Mouse (Mus musculus): ENCODE data around the gene Dlx3. TPM values are rescaled to one million over a fixed set of nuclear protein-coding genes. Genes with fewer than 3 reads are reported as not detected.
A peak's percentile ranks its signal among the peaks of the same experiment; 100 is the strongest.

Gene Dlx3
- polyA plus RNA-seq, 1 experiment from 2014 or later, result 0.41 TPM

DNA sequence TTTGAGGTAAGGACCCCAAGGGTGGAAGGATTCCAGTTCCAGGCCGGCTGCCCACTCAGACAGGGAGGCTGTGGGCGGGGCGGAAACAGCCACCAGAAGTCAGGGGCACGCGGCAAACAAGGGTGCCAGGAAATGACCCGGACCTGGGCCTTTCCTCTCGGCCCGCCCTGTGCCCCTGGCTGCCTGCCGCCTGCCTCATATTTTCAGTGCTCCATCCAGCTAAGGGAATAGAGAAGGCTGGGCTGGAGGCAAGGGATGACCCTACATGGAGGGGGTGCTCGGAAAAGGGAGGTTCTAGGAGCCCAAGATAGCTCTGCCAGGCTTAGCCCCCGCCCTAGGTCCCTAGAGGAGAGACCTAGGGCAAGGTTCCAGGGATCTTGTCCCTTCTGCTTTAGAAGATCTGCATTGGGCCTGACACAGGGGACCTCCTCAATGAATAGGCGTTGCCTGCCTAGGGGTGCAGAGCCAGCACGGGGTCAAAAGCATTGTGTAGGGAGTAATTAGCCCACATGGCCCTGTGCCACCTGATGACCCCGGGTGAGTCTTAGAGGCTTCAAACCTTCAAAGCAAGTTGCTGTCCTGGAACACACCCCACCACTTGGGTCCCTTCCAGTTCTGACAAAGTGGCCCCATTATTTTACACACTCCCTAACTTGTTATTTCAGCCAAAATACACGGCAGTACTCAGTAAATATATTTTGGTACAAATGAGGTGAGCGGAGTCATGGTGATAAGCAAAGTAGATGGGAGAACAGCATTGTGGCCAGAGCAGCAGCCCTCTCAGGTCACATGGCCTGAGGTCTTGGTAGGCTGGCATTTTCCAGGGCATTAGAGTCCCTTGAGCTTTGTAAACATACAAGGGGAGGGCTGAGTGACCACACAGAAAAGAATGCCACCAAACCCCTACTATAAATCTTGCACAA is 30.8 kb upstream of the Dlx3 start:
- 0 out of 2 replicates have a peak, but pooled peaks have one; percentile 16 for ATAC-seq (ENCODE audit: insufficient number of reproducible peaks, low FRiP score)
- H3K27me3 ChIP-seq (replicated peaks), result no peaks in the 10 kb centered on the region
- H3K4me3 ChIP-seq, result no peak overlapping the region
- no peak overlapping the region for H3K9ac ChIP-seq
- H3K4me2 ChIP-seq, result no peak overlapping the region; the same call in 1 of the 2 replicates
- H3K36me3 ChIP-seq, result no peaks in the 10 kb centered on the region
- H3K4me1 ChIP-seq (replicated peaks), result peaks cover 45% of the 10 kb centered on the region
- WGBS, result 63% methylated on average over 16 of the region's 16 CpGs
- no peak overlapping the region for H3K27ac ChIP-seq (ENCODE audit: poor library complexity, severe bottlenecking)
- H3K9me3 ChIP-seq (replicated peaks), result no peaks in the 10 kb centered on the region

DNA sequence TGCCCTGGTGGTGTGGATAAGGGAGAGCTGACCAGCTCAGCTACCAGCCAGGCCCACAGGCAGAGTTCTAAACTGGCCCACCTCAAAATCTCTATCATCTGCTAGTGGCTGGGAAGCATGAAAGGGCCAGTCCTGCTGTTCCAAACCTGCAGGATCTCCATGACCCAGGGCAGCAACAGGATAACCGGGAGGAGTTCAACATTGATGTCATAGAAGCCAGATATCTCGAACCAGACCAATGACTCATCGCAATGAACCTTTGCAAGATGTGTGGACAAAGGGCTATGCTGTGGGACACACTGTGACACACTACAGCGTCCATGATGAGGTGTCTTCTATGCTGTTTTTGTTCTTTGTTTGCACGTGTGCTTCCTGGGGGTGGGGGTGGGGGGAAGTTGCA is 26.8 kb upstream of the Dlx3 start:
- H3K9me3 ChIP-seq (replicated peaks), result peaks cover 4% of the 10 kb centered on the region; the same call in 1 of the 2 replicates
- WGBS, result 45% methylated on average over 5 of the region's 5 CpGs
- H3K4me3 ChIP-seq, result no peak overlapping the region
- no peaks in the 10 kb centered on the region for H3K36me3 ChIP-seq
- H3K27ac ChIP-seq (ENCODE audit: poor library complexity, severe bottlenecking), result no peak overlapping the region
- H3K27me3 ChIP-seq (replicated peaks), result no peaks in the 10 kb centered on the region
- H3K9ac ChIP-seq, result no peak overlapping the region
- no peak for ATAC-seq (ENCODE audit: insufficient number of reproducible peaks, low FRiP score)
- H3K4me2 ChIP-seq, result no peak overlapping the region
- H3K4me1 ChIP-seq (replicated peaks), result peaks cover 36% of the 10 kb centered on the region

DNA sequence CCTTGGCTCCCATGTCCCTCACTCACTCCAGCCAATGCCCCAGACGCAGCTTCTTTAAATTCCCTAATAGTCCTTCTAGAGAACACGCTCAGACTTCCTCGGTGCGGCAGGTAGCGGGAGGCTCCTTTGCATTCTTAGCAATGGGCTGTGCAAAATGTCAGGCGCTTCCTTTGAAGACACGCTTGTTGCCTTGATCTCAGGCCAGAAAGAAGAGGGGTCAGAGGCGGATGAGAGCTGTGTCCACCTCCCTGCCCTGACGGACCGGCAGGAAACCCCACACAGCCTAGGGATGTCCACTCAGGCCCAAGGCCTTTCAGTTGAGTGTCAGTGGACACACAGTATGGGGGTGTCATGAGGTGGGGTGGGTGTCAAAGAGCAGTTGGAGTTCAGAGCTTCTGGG is 24.3 kb upstream of the Dlx3 start:
- no peak for ATAC-seq (ENCODE audit: insufficient number of reproducible peaks, low FRiP score)
- H3K9ac ChIP-seq, result no peak overlapping the region
- H3K36me3 ChIP-seq, result no peaks in the 10 kb centered on the region
- H3K27me3 ChIP-seq (replicated peaks), result peaks cover 4% of the 10 kb centered on the region; the same call in 1 of the 2 replicates
- H3K4me1 ChIP-seq (replicated peaks), result peaks cover 27% of the 10 kb centered on the region
- H3K27ac ChIP-seq (ENCODE audit: poor library complexity, severe bottlenecking), result no peak overlapping the region
- H3K9me3 ChIP-seq (replicated peaks), result peaks cover 4% of the 10 kb centered on the region; the same call in 1 of the 2 replicates
- 79% methylated on average over 10 of the region's 10 CpGs for WGBS
- H3K4me3 ChIP-seq, result no peak overlapping the region
- H3K4me2 ChIP-seq, result no peak overlapping the region

DNA sequence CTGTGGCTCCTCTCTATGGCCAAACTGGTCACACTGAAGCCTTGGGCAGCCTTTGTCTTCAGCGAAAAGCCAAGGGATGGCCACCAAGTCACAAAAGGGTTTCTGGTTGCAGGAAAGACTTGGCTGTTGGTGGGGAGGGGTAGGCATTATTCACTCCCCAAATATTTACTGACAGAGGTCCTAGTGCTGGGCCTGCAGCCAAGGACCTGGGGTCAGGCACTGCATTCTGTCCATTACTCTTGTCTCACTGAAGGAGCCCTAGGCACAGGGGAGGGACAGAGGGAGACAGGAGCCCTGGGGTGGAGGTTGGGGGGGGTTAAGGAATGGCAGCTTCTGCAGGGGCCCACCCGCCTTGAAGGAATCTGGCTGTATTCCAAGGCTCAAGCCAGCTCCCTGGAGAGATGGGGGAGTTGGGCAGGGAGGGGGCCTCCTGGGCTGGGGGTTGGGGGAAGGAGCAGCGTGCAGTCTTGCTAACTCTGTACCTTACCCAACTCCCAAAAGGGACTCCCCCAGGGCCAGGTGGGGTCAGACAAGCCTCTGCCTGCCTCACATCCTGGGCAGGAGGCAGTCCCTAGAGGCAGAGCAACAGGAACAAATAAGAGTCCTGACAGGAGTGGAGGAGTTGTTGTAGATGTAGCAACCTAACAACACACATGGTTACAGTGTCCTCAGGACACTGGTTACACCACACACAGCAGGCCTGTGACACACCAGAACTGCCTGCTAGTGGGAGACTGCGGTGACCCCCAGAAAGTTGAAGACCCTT is 23.1 kb upstream of the Dlx3 start:
- peaks cover 4% of the 10 kb centered on the region; the same call in 1 of the 2 replicates for H3K27me3 ChIP-seq (replicated peaks)
- no peak overlapping the region for H3K4me3 ChIP-seq
- ATAC-seq (ENCODE audit: insufficient number of reproducible peaks, low FRiP score), result peak; percentile 60
- no peak overlapping the region for H3K9ac ChIP-seq
- 49% methylated on average over 4 of the region's 4 CpGs for WGBS
- no peak overlapping the region for H3K4me2 ChIP-seq
- peak overlapping the region; percentile 42; the same call in 1 of the 2 replicates for H3K27ac ChIP-seq (ENCODE audit: poor library complexity, severe bottlenecking)
- H3K36me3 ChIP-seq, result no peaks in the 10 kb centered on the region
- H3K9me3 ChIP-seq (replicated peaks), result peaks cover 4% of the 10 kb centered on the region; the same call in 1 of the 2 replicates
- H3K4me1 ChIP-seq (replicated peaks), result peaks cover 27% of the 10 kb centered on the region

DNA sequence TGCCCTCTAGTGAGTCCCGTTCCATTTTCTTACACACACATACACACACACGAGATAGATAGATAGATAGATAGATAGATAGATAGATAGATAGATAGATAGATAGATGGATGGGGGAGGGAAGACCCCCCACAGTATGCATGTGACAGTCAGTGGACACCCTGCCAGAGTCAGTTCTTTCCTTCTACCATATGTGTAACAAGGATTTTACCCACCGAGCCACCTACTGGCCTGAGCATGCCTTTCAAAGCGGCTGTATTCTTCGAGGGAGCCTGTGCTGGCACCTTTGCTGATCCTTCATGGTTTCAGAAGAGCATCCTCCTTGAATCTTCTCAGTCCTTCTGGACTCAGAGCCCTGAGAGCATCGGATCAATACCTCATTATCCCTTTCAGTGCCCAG is 22.0 kb upstream of the Dlx3 start:
- Histone ChIP-seq H3K9me3 (replicated peaks) (peaks cover 4% of the 10 kb centered on the region; the same call in 1 of the 2 replicates), H3K36me3 (no peaks in the 10 kb centered on the region), H3K27me3 (replicated peaks) (peaks cover 4% of the 10 kb centered on the region; the same call in 1 of the 2 replicates), H3K27ac (ENCODE audit: poor library complexity, severe bottlenecking) (no peak overlapping the region), H3K4me1 (replicated peaks) (peaks cover 25% of the 10 kb centered on the region), H3K9ac (no peak overlapping the region), H3K4me3 (no peak overlapping the region), H3K4me2 (no peak overlapping the region)
- no peak for ATAC-seq (ENCODE audit: insufficient number of reproducible peaks, low FRiP score)
- 68% methylated on average over 6 of the region's 6 CpGs for WGBS

DNA sequence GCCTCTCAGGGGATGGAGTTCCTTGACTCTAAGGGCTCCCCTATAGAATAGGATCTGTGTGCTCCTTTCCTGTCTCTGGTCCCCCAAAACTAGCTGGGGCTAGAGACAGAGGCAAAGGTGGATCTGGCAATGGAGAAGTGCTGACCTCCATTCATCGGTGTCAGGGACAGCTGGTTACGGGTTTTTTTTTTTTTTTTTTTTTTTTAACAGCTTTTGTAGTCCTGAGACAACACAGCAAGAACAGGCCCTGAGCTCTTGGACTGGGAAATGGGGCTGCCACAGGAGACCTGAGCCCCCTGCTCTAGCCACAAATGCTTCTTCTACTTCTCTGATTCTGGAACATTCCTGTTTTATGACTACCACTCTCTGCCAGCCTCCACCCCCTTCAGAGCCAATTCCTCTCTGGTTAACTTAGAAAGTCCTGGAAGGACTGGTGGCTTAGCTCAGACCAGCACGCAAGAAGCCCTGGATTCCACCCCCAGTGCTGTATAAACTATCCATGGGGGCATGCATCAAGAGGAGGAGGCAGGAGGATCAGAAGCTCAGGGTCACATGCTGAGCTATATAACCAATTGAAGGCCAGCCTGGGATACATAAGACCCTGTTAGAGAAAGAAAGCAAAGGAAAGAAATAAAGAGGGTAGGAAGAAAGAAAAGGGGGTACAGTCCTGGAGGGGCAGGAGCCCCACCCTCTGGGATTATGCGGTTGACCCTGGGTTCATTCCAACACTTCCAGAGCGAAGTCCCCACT is 21.4 kb upstream of the Dlx3 start:
- no peak overlapping the region for H3K27ac ChIP-seq (ENCODE audit: poor library complexity, severe bottlenecking)
- peaks cover 22% of the 10 kb centered on the region for H3K4me1 ChIP-seq (replicated peaks)
- H3K9me3 ChIP-seq (replicated peaks), result peaks cover 7% of the 10 kb centered on the region; the same call in 1 of the 2 replicates
- ATAC-seq (ENCODE audit: insufficient number of reproducible peaks, low FRiP score), result no peak
- H3K9ac ChIP-seq, result no peak overlapping the region
- no peaks in the 10 kb centered on the region for H3K36me3 ChIP-seq
- H3K4me3 ChIP-seq, result no peak overlapping the region
- no peak overlapping the region for H3K4me2 ChIP-seq
- WGBS, result 78% methylated on average over 5 of the region's 5 CpGs
- peaks cover 4% of the 10 kb centered on the region; the same call in 1 of the 2 replicates for H3K27me3 ChIP-seq (replicated peaks)

DNA sequence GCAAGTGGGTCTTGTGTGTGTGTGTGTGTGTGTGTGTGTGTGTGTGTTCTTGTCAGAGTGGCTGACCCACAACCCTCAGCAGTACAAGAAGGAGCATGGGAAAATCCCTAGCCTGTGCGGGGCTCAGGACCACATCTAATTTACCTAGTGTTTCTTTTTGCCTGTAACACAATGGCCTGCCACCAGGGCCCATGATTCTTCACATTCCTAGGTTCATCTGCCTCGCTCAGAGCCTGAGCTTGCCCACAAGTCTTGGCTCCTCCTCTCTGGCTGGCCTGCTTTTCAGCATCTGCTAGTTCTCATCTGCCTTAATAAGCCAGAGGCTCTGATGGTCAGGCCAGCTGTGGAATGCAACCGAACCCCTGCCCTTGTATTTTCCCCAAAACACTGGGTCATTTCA is 19.5 kb upstream of the Dlx3 start:
- H3K4me3 ChIP-seq, result no peak overlapping the region
- no peak overlapping the region for H3K27ac ChIP-seq (ENCODE audit: poor library complexity, severe bottlenecking)
- WGBS, result 48% methylated on average over 3 of the region's 3 CpGs
- no peak overlapping the region for H3K4me2 ChIP-seq
- no peaks in the 10 kb centered on the region for H3K36me3 ChIP-seq
- H3K9ac ChIP-seq, result no peak overlapping the region
- no peak for ATAC-seq (ENCODE audit: insufficient number of reproducible peaks, low FRiP score)
- H3K9me3 ChIP-seq (replicated peaks), result 0 out of 2 replicates have a peak, but pooled peaks cover 3% of the 10 kb centered on the region
- peaks cover 39% of the 10 kb centered on the region for H3K4me1 ChIP-seq (replicated peaks)
- H3K27me3 ChIP-seq (replicated peaks), result peaks cover 4% of the 10 kb centered on the region; the same call in 1 of the 2 replicates

DNA sequence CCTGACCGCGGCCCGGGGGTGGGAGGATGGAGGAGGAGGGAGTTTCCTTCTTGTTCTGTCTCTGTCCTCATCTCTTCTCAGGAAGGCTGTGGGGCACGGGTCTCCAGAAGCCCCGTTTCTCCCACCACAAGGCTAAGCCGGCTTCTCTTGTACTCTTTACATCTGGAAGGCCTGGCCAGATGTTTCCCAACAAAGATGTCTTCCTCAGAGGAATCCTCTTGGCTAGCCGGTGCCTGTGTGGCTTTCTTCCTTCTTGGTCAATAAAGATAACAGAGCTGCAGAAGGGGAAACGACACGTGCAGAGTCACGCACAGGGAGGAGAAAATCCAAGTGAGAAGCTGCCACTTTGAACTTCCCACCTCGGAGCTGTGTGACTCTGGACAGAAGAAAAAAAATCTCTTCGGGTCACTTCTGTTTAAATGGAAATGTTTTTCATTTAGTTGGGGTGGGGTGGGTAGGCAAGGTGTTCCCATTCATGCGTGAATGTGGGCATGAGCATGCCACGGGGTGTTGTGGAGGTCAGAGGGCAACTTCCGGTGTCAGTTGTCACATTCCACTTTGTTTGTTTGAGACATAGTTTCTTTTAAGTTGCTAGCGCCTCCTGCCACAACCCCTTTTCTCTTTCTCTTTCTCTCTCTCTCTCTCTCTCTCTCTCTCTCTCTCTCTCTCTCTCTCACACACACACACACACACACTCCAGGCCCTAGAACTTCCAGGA is 18.7 kb upstream of the Dlx3 start:
- H3K27me3 ChIP-seq (replicated peaks), result peaks cover 4% of the 10 kb centered on the region; the same call in 1 of the 2 replicates
- H3K9ac ChIP-seq, result no peak overlapping the region
- whole genome bisulfite sequencing, result 36% methylated on average over 16 of the region's 16 CpGs
- H3K4me3 ChIP-seq, result no peak overlapping the region
- no peak overlapping the region for H3K27ac ChIP-seq (ENCODE audit: poor library complexity, severe bottlenecking)
- no peaks in the 10 kb centered on the region for H3K36me3 ChIP-seq
- peaks cover 47% of the 10 kb centered on the region for H3K4me1 ChIP-seq (replicated peaks)
- H3K9me3 ChIP-seq (replicated peaks), result 0 out of 2 replicates have a peak, but pooled peaks cover 3% of the 10 kb centered on the region
- ATAC-seq (ENCODE audit: insufficient number of reproducible peaks, low FRiP score), result no peak
- H3K4me2 ChIP-seq, result no peak overlapping the region

DNA sequence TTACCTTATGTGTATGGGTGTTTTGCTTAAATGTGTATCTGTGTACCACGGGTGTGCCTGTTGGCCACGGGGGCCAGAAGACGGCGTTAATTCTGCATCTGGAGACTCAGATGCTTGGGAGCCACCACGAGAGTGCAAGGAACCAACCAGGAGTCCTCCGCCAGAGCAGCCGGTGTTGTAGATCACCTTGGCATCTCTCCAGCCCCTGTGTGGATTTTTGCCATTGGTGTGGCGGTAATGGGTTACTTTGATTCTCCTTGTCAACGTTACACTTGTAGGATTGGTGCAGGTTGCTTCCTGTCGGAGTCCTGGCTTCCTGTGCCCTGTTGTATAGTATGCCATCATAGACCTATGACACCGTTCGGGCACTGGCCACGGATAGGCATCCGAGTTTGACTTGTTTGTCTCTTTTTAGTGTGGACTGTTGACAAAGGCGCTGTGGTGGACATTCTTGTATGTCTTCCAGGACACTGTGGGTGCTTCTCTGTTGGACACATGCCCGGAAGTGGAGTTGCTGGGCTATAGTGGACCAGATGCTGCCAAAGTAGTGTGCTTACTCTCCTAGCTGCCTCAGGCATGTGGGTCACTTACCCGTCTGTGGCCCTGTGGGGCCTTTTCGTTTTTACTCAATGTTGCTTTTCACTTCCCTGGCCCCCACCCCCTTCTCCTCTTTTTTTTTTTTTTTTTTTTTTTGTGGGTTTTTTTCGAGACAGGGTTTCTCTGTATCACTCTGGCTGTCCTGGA is 17.6 kb upstream of the Dlx3 start:
- peaks cover 8% of the 10 kb centered on the region; the same call in 1 of the 2 replicates for H3K27me3 ChIP-seq (replicated peaks)
- 0 out of 2 replicates have a peak, but pooled peaks cover 3% of the 10 kb centered on the region for H3K9me3 ChIP-seq (replicated peaks)
- H3K36me3 ChIP-seq, result no peaks in the 10 kb centered on the region
- 89% methylated on average over 19 of the region's 19 CpGs for WGBS
- no peak overlapping the region for H3K4me3 ChIP-seq
- H3K9ac ChIP-seq, result no peak overlapping the region
- no peak for ATAC-seq (ENCODE audit: insufficient number of reproducible peaks, low FRiP score)
- no peak overlapping the region for H3K4me2 ChIP-seq
- no peak overlapping the region for H3K27ac ChIP-seq (ENCODE audit: poor library complexity, severe bottlenecking)
- peaks cover 40% of the 10 kb centered on the region for H3K4me1 ChIP-seq (replicated peaks)

All from heart, embryonic 12.5 days (tissue).